Mouse (Mus musculus) CH12.LX (cell line): ENCODE data around the gene Zdhhc18. TPM values are rescaled to one million over a fixed set of nuclear protein-coding genes. Genes with fewer than 3 reads are reported as not detected.

Experiments
- DNase-seq: peaks from one replicate; pipeline ENCODE4 v3.0.0-alpha.2; 2013; ENCODE audit errors: extremely low read depth
- H3K27ac ChIP-seq: 2 replicates; pipeline ENCODE4 v1.5.1; 2012; ENCODE audit warnings: low read depth, mild to moderate bottlenecking, control low read depth, moderate library complexity; ENCODE audit not compliant: insufficient read depth
- H3K27me3 ChIP-seq: replicated peaks from 2 replicates; pipeline ENCODE3; 2012; ENCODE audit warnings: inconsistent platforms
- H3K36me3 ChIP-seq, 2 experiments: replicated peaks in 1 of 2; 2 replicates each; pipeline versions ENCODE3 to v1.6.1; 2012; ENCODE audit warnings: inconsistent platforms in 1 of 2, low read length in 1 of 2, mild to moderate bottlenecking in 1 of 2, mixed read lengths in 1 of 2, moderate library complexity in 1 of 2; ENCODE audit not compliant: control insufficient read depth in 1 of 2, insufficient read depth in 1 of 2
- H3K4me1 ChIP-seq, 2 experiments: 2 replicates each; pipeline ENCODE4 v1.6.1; 2012; ENCODE audit warnings: inconsistent platforms in 1 of 2, moderate library complexity in 1 of 2; ENCODE audit not compliant: insufficient read depth in 2 of 2, control insufficient read depth in 1 of 2
- H3K4me2 ChIP-seq: 2 replicates; pipeline ENCODE4 v1.6.1; 2012; ENCODE audit warnings: low read depth, mild to moderate bottlenecking, control low read depth; ENCODE audit not compliant: poor library complexity, insufficient read depth, severe bottlenecking
- H3K4me3 ChIP-seq, 3 experiments: fragments of 150-350 bp in 1 of 3; sonication (generic) in 1 of 3; replicated peaks in 1 of 3; 2 replicates each; pipeline versions ENCODE3 to v1.5.1; 2011 to 2012; ENCODE audit warnings: low read depth in 2 of 3, low read length in 2 of 3, mild to moderate bottlenecking in 2 of 3, moderate library complexity in 2 of 3, control low read depth in 1 of 3, improper control_type of control experiment in 1 of 3, inconsistent platforms in 1 of 3, mixed read lengths in 1 of 3; ENCODE audit not compliant: poor library complexity in 1 of 3
- H3K79me2 ChIP-seq: replicated peaks from 2 replicates; pipeline ENCODE4 v1.6.1; 2012; ENCODE audit warnings: mild to moderate bottlenecking, moderate library complexity; ENCODE audit not compliant: control insufficient read depth, poor library complexity, insufficient read depth, severe bottlenecking; ENCODE audit errors: extremely low read depth
- H3K9ac ChIP-seq: 2 replicates; pipeline ENCODE4 v1.6.1; 2012; ENCODE audit warnings: low read depth, mild to moderate bottlenecking, control low read depth, moderate library complexity; ENCODE audit not compliant: insufficient read depth
- H3K9me3 ChIP-seq: replicated peaks from 2 replicates; pipeline ENCODE3; 2012; ENCODE audit warnings: low read length, inconsistent platforms, mixed read lengths
- CHD2 ChIP-seq: IDR thresholded peaks from 2 replicates; pipeline ENCODE4 v1.6.1; 2011; ENCODE audit warnings: low read length, improper control_type of control experiment
- CTCF ChIP-seq, 2 experiments: IDR thresholded peaks in 1 of 2; conservative IDR thresholded peaks in 1 of 2; 2 replicates each; pipeline ENCODE4 v1.5.1; 2011 to 2012; ENCODE audit warnings: low read depth in 2 of 2, low read length in 2 of 2, improper control_type of control experiment in 1 of 2, inconsistent platforms in 1 of 2, mild to moderate bottlenecking in 1 of 2, moderate library complexity in 1 of 2
- E2F4 ChIP-seq: IDR thresholded peaks from 2 replicates; pipeline ENCODE4 v1.6.1; 2011; ENCODE audit warnings: low read depth, low read length, improper control_type of control experiment; ENCODE audit not compliant: insufficient replicate concordance
- ELF1 ChIP-seq: IDR thresholded peaks from 2 replicates; pipeline ENCODE4 v1.6.1; 2014; ENCODE audit warnings: low read depth, mild to moderate bottlenecking, inconsistent platforms, low read length, improper control_type of control experiment
- EP300 ChIP-seq: IDR thresholded peaks from 2 replicates; pipeline ENCODE4 v1.6.1; 2011; ENCODE audit warnings: low read length, improper control_type of control experiment
- ETS1 ChIP-seq: conservative IDR thresholded peaks from 2 replicates; pipeline ENCODE4 v1.6.1; 2012; ENCODE audit warnings: low read depth, mild to moderate bottlenecking, inconsistent platforms, low read length, improper control_type of control experiment, moderate library complexity
- IRF4 ChIP-seq: IDR thresholded peaks from 2 replicates; pipeline ENCODE4 v1.6.1; 2014; ENCODE audit warnings: low read depth, mild to moderate bottlenecking, inconsistent platforms, low read length, improper control_type of control experiment
- JUN ChIP-seq: IDR thresholded peaks from 2 replicates; pipeline ENCODE4 v1.6.1; 2011; ENCODE audit warnings: low read depth, mild to moderate bottlenecking, low read length, improper control_type of control experiment, moderate library complexity; ENCODE audit not compliant: insufficient read depth
- JUND ChIP-seq: conservative IDR thresholded peaks from 2 replicates; pipeline ENCODE4 v1.6.1; 2011; ENCODE audit warnings: low read depth, low read length, improper control_type of control experiment
- MAFK ChIP-seq: IDR thresholded peaks from 2 replicates; pipeline ENCODE4 v1.6.1; 2011; ENCODE audit warnings: low read length, improper control_type of control experiment; ENCODE audit not compliant: insufficient replicate concordance
- MAX ChIP-seq: IDR thresholded peaks from 2 replicates; pipeline ENCODE4 v1.6.1; 2011; ENCODE audit warnings: low read length, improper control_type of control experiment
- MEF2A ChIP-seq: IDR thresholded peaks from 2 replicates; pipeline ENCODE4 v1.6.1; 2014; ENCODE audit warnings: low read depth, mild to moderate bottlenecking, inconsistent platforms, low read length, improper control_type of control experiment, borderline replicate concordance
- MYC ChIP-seq: IDR thresholded peaks from 2 replicates; pipeline ENCODE4 v1.6.1; 2011; ENCODE audit warnings: low read depth, mild to moderate bottlenecking, improper control_type of control experiment, low read length
- NELFE ChIP-seq: IDR thresholded peaks from 2 replicates; pipeline ENCODE4 v1.6.1; 2011; ENCODE audit warnings: low read depth, low read length, improper control_type of control experiment
- NRF1 ChIP-seq: IDR thresholded peaks from 2 replicates; pipeline ENCODE4 v1.6.1; 2014; ENCODE audit warnings: low read depth, mild to moderate bottlenecking, inconsistent platforms, low read length, improper control_type of control experiment, moderate library complexity
- PAX5 ChIP-seq: IDR thresholded peaks from 2 replicates; pipeline ENCODE4 v1.6.1; 2012; ENCODE audit warnings: low read length, inconsistent platforms, mixed read lengths
- POLR2A ChIP-seq: IDR thresholded peaks from 2 replicates; pipeline ENCODE4 v1.6.1; 2011; ENCODE audit warnings: low read depth, mild to moderate bottlenecking, improper control_type of control experiment, low read length
- SMC3 ChIP-seq: IDR thresholded peaks from 2 replicates; pipeline ENCODE4 v1.6.1; 2011; ENCODE audit warnings: low read depth, low read length, improper control_type of control experiment
- TBP ChIP-seq: conservative IDR thresholded peaks from 2 replicates; pipeline ENCODE4 v1.6.1; 2011; ENCODE audit warnings: low read depth, low read length, improper control_type of control experiment
- TCF12 ChIP-seq: IDR thresholded peaks from 2 replicates; pipeline ENCODE4 v1.6.1; 2014; ENCODE audit warnings: low read depth, mild to moderate bottlenecking, inconsistent platforms, low read length, improper control_type of control experiment
- UBTF ChIP-seq: IDR thresholded peaks from 2 replicates; pipeline ENCODE4 v1.6.1; 2012; ENCODE audit warnings: low read depth, mild to moderate bottlenecking, inconsistent platforms, low read length, improper control_type of control experiment, moderate library complexity
- USF1 ChIP-seq: IDR thresholded peaks from 2 replicates; pipeline ENCODE4 v1.6.1; 2014; ENCODE audit warnings: low read depth, mild to moderate bottlenecking, inconsistent platforms, low read length, improper control_type of control experiment
- ZC3H11A ChIP-seq: IDR thresholded peaks from 2 replicates; pipeline ENCODE4 v1.6.1; 2012; ENCODE audit warnings: low read depth, mild to moderate bottlenecking, inconsistent platforms, low read length, improper control_type of control experiment
- ZMIZ1 ChIP-seq: IDR thresholded peaks from 2 replicates; pipeline ENCODE4 v1.6.1; 2012; ENCODE audit warnings: low read depth, mild to moderate bottlenecking, inconsistent platforms, low read length, improper control_type of control experiment
- dilution Hi-C: fragments of 300-500 bp; cut with MboI; formaldehyde crosslinking; loops from 2 replicates; pipeline ENCODE4 v1.14.3; 2020; ENCODE audit warnings: low sequenced_read_pairs; ENCODE audit not compliant: extremely low pct_unique_long_range_greater_than_20kb, extremely low pct_ligation_motif_present
- in situ Hi-C: fragments of 300-500 bp; cut with MboI; formaldehyde crosslinking; loops from 3 replicates; pipeline ENCODE4 v1.14.3; 2019; ENCODE audit warnings: low sequenced_read_pairs, low pct_ligation_motif_present, low pct_unique_long_range_greater_than_20kb, mixed read lengths
- polyA plus RNA-seq: library from polyadenylated mRNA; unstranded; fragments of >175 nt; gene quantifications from 2 replicates; pipeline ENCODE4 v1.2.1, GENCODE M21; 2012; ENCODE audit warnings: low read depth; ENCODE audit not compliant: insufficient read length
- total RNA-seq, 2 experiments: library from RNA; depleted of rRNA; stranded (reverse); fragments of 300-350 nt in 1 of 2; fragments of >200 nt in 1 of 2; gene quantifications; 2 replicates each; pipeline ENCODE4 v1.2.3; 2012 to 2014

Zdhhc18 gene
- total and polyA plus RNA-seq, 3 experiments, result 15.9 to 31.0 (median 24.3) TPM

DNA sequence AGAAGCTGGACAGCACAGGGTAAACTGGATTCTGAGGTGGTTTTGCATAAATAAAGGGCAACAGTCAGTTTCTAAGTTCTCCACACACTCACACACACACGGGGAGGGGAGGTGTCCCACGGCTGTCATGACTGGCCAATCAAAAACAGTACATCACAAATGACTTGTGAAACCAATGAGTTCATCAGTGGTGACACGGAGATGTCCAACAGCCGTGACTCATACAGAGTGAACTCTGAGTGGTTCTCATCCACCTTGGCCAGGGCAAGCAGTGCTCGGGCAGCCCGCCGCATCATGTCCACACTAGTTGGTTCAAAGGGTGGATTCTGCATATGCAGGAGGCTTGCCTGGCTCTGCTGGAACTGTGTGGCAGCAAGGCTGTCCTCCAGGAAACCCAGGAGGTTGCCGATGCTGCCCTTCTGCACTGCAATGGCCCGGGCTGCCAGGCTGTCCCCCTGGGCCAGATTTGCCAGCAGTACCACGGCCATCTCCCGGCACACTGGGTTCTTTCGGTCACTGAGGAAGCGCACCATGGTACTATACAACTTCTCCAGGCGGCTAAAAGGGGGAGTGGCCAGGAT, 30.3 kb upstream of the Zdhhc18 start:
- no peak overlapping the region for H3K9ac ChIP-seq
- H3K27ac ChIP-seq, result 0 out of 2 replicates have a peak overlapping the region, but pooled peaks have one; percentile 2
- TF ChIP-seq EP300 (no peak), E2F4 (no peak), TCF12 (no peak), MAFK (no peak), MYC (no peak), ZMIZ1 (no peak), NELFE (no peak)
- H3K4me3 ChIP-seq, result no peak overlapping the region
- DNase-seq, result no peak
- dilution Hi-C loops (no loop called here), in situ Hi-C loops (no loop called here)
- no peak overlapping the region for H3K4me2 ChIP-seq
- H3K4me1 ChIP-seq, result peaks cover 13 to 36% of the 10 kb centered on the region in 2 experiments
- peaks cover 49 to 66% of the 10 kb centered on the region in 2 experiments for H3K36me3 ChIP-seq
- H3K9me3 ChIP-seq, result no peaks in the 10 kb centered on the region
- no peaks in the 10 kb centered on the region for H3K27me3 ChIP-seq
- no peaks in the 10 kb centered on the region for H3K79me2 ChIP-seq

DNA sequence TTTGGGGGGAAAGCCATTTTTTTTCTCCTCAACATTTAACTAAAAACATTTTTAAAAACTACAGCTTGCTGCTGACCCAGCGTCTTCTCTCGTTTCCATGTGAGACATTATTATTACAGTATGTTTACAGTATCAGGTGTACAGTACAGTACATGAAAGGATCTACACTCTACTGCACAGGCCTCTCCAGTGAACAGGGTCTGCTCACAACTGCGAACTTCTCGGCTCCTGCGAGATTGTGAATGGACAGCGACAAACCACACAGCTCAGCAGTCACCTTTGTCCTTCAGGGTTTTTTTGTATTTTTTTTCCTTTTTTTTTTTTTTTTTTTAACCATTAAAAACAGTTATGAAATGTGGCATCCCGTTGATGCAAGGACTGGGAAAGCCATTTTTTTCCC, 29.7 kb upstream of the Zdhhc18 start:
- H3K27ac ChIP-seq, result no peak overlapping the region
- no peaks in the 10 kb centered on the region for H3K9me3 ChIP-seq
- no peaks in the 10 kb centered on the region for H3K79me2 ChIP-seq
- H3K9ac ChIP-seq, result no peak overlapping the region
- in situ Hi-C loops, result loop anchor here (10.0 kb wide), 1 partner anchor 75 kb away; the partner anchor contains the start of gene Arid1a
- dilution Hi-C loops, result no loop called here
- H3K4me1 ChIP-seq, result peaks cover 15 to 41% of the 10 kb centered on the region in 2 experiments
- TF ChIP-seq ELF1 (no peak), ZC3H11A (no peak), MAFK (no peak), USF1 (no peak), IRF4 (no peak), CTCF (conservative IDR thresholded peaks at IDR 0.05 in 1 of 2, IDR thresholded peaks at IDR 0.05 in 1 of 2; ENCODE audit: low read depth in 2 of 2, low read length in 2 of 2) (no peak), JUN (no peak), JUND (no peak), EP300 (no peak), UBTF (no peak), ETS1 (no peak), TBP (no peak), NRF1 (no peak), POLR2A (no peak), SMC3 (no peak), NELFE (no peak), CHD2 (no peak), PAX5 (no peak), MAX (no peak), MEF2A (no peak)
- TF ChIP-seq, all 38 proteins: peak for 0
- DNase-seq, result no peak
- Histone ChIP-seq H3K4me2 (no peak overlapping the region), H3K4me3 (no peak overlapping the region), H3K27me3 (no peaks in the 10 kb centered on the region), H3K36me3 (peaks cover 42 to 59% of the 10 kb centered on the region in 2 experiments)
